Mouse (Mus musculus): Measurements from ENCODE around the gene Bckdha.
A peak's percentile ranks its signal among the peaks of the same experiment; 100 is the strongest.

Gene Bckdha

GRCm38 (mm10) chr7:25644631-25645030, 14.2 kb downstream of the Bckdha start:
- no peak for DNase-seq (ENCODE audit: low spot score)

- DNase-seq (ENCODE audit: low spot score), result no peak
Measured at GRCm38 (mm10) chr7:25644136-25644535, 14.6 kb downstream of the Bckdha start.

GRCm38 (mm10) chr7:25639754-25640153, 19.0 kb downstream of the Bckdha start:
- DNase-seq (ENCODE audit: low spot score), result no peak

- no peak for DNase-seq (ENCODE audit: low spot score)
Measured at GRCm38 (mm10) chr7:25637099-25637498, 21.7 kb downstream of the Bckdha start.

GRCm38 (mm10) chr7:25636373-25636772, 22.4 kb downstream of the Bckdha start:
- peak; percentile 55 for DNase-seq (ENCODE audit: low spot score)

- no peak for DNase-seq (ENCODE audit: low spot score)
Measured at GRCm38 (mm10) chr7:25632679-25633078, 26.1 kb downstream of the Bckdha start.

- DNase-seq (ENCODE audit: low spot score), result no peak
Measured at GRCm38 (mm10) chr7:25628323-25628620, 30.5 kb downstream of the Bckdha start.

GRCm38 (mm10) chr7:25627431-25628322, 31.1 kb downstream of the Bckdha start:
- DNase-seq (ENCODE audit: low spot score), result peak; percentile 66

GRCm38 (mm10) chr7:25626509-25627430, 32.0 kb downstream of the Bckdha start, which contains the start of gene B3gnt8:
Gene B3gnt8 (plus strand): TSS chr7:25626654.
- peak; percentile 66 for DNase-seq (ENCODE audit: low spot score)

GRCm38 (mm10) chr7:25625594-25626250, 33.1 kb downstream of the Bckdha start:
- DNase-seq (ENCODE audit: low spot score), result peak; percentile 39

GRCm38 (mm10) chr7:25624851-25625250, 33.9 kb downstream of the Bckdha start:
- no peak for DNase-seq (ENCODE audit: low spot score)

- DNase-seq (ENCODE audit: low spot score), result no peak
Measured at GRCm38 (mm10) chr7:25623857-25624370, 34.9 kb downstream of the Bckdha start.

- DNase-seq (ENCODE audit: low spot score), result no peak
Measured at GRCm38 (mm10) chr7:25620751-25621150, 38.0 kb downstream of the Bckdha start.

GRCm38 (mm10) chr7:25620101-25620500, 38.7 kb downstream of the Bckdha start:
- no peak for DNase-seq (ENCODE audit: low spot score)

- no peak for DNase-seq (ENCODE audit: low spot score)
Measured at GRCm38 (mm10) chr7:25619722-25619991, 39.1 kb downstream of the Bckdha start.

GRCm38 (mm10) chr7:25618865-25619721, 39.7 kb downstream of the Bckdha start, which contains the start of gene Dmac2:
Gene Dmac2 (plus strand): TSS chr7:25619414.
- peak; percentile 95 for DNase-seq (ENCODE audit: low spot score)

- no peak for DNase-seq (ENCODE audit: low spot score)
Measured at GRCm38 (mm10) chr7:25617376-25618160, 41.2 kb downstream of the Bckdha start.

GRCm38 (mm10) chr7:25615706-25616011, 43.1 kb downstream of the Bckdha start, which contains the start of gene Erich4:
Gene Erich4 (minus strand): TSS chr7:25615892.
- DNase-seq (ENCODE audit: low spot score), result no peak

- DNase-seq (ENCODE audit: low spot score), result no peak
Measured at GRCm38 (mm10) chr7:25614831-25615705, 43.7 kb downstream of the Bckdha start.

- no peak for DNase-seq (ENCODE audit: low spot score)
Measured at GRCm38 (mm10) chr7:25614086-25614485, 44.7 kb downstream of the Bckdha start.
